Mouse (Mus musculus) MEL (cell line): ENCODE results near the gene Cd151. TPM values are rescaled to one million over a fixed set of nuclear protein-coding genes. Genes with fewer than 3 reads are reported as not detected.

ENCODE experiments used
- DNase-seq: peaks from one replicate; pipeline ENCODE4 v3.0.0; 2011; ENCODE audit warnings: low read depth, low spot score
- H3K27ac ChIP-seq: 2 replicates; pipeline ENCODE4 v1.5.1; 2012; ENCODE audit warnings: low read depth, mild to moderate bottlenecking, control low read depth, low read length, moderate library complexity; ENCODE audit not compliant: control insufficient read depth
- H3K27me3 ChIP-seq, 2 experiments: fragments of 150-350 bp in 1 of 2; sonication (generic) in 1 of 2; 2 replicates each; pipeline ENCODE4 v1.6.1; 2012; ENCODE audit warnings: low read length in 2 of 2, mild to moderate bottlenecking in 2 of 2, improper control_type of control experiment in 1 of 2, moderate library complexity in 1 of 2; ENCODE audit not compliant: insufficient read depth in 2 of 2, control insufficient read depth in 1 of 2
- H3K36me3 ChIP-seq, 2 experiments: 2 replicates each; pipeline ENCODE4 v1.6.1; 2012 to 2014; ENCODE audit warnings: low read length in 2 of 2, improper control_type of control experiment in 1 of 2, inconsistent platforms in 1 of 2, mild to moderate bottlenecking in 1 of 2; ENCODE audit not compliant: insufficient read depth in 2 of 2, control insufficient read depth in 1 of 2
- H3K4me1 ChIP-seq, 2 experiments: fragments of 150-350 bp in 1 of 2; sonication (generic) in 1 of 2; 2 replicates each; pipeline ENCODE4 v1.6.1; 2012; ENCODE audit warnings: low read length in 2 of 2, improper control_type of control experiment in 1 of 2, mild to moderate bottlenecking in 1 of 2; ENCODE audit not compliant: insufficient read depth in 2 of 2, control insufficient read depth in 1 of 2
- H3K4me3 ChIP-seq, 2 experiments: fragments of 150-350 bp in 1 of 2; sonication (generic) in 1 of 2; 2 replicates each; pipeline ENCODE4 v1.5.1; 2012; ENCODE audit warnings: low read depth in 2 of 2, low read length in 2 of 2, mild to moderate bottlenecking in 2 of 2, moderate library complexity in 2 of 2, control low read depth in 1 of 2, improper control_type of control experiment in 1 of 2; ENCODE audit not compliant: control insufficient read depth in 1 of 2, insufficient read depth in 1 of 2
- H3K79me2 ChIP-seq: 2 replicates; pipeline ENCODE4 v1.6.1; 2012; ENCODE audit warnings: mild to moderate bottlenecking, low read length, moderate library complexity; ENCODE audit not compliant: control insufficient read depth, poor library complexity, insufficient read depth
- H3K9ac ChIP-seq: 2 replicates; pipeline ENCODE4 v1.6.1; 2012; ENCODE audit warnings: low read depth, mild to moderate bottlenecking, control low read depth, low read length, moderate library complexity; ENCODE audit not compliant: control insufficient read depth, poor library complexity, severe bottlenecking
- H3K9me3 ChIP-seq: fragments of 150-350 bp; sonication (generic); replicated peaks from 2 replicates; pipeline ENCODE4 v1.6.1; 2012; ENCODE audit warnings: mild to moderate bottlenecking, low read length, improper control_type of control experiment, moderate library complexity; ENCODE audit not compliant: insufficient read depth
- BHLHE40 ChIP-seq: IDR thresholded peaks from 2 replicates; pipeline ENCODE4 v1.6.1; 2012; ENCODE audit warnings: low read depth, mild to moderate bottlenecking, inconsistent platforms, low read length, improper control_type of control experiment, borderline replicate concordance
- CHD2 ChIP-seq: IDR thresholded peaks from 2 replicates; pipeline ENCODE4 v1.6.1; 2011; ENCODE audit warnings: low read length, improper control_type of control experiment
- CTCF ChIP-seq, 3 experiments: IDR thresholded peaks in 2 of 3; conservative IDR thresholded peaks in 1 of 3; 2 replicates each; pipeline ENCODE4 v1.5.1; 2011 to 2012; ENCODE audit warnings: low read length in 3 of 3, low read depth in 2 of 3, mild to moderate bottlenecking in 2 of 3, improper control_type of control experiment in 1 of 3, inconsistent platforms in 1 of 3, mixed read lengths in 1 of 3, moderate library complexity in 1 of 3; ENCODE audit not compliant: control insufficient read depth in 1 of 3, insufficient read depth in 1 of 3, poor library complexity in 1 of 3, severe bottlenecking in 1 of 3
- ELF1 ChIP-seq: IDR thresholded peaks from 2 replicates; pipeline ENCODE4 v1.6.1; 2014; ENCODE audit warnings: low read depth, mild to moderate bottlenecking, inconsistent platforms, low read length, improper control_type of control experiment, moderate library complexity
- JUND ChIP-seq: IDR thresholded peaks from 2 replicates; pipeline ENCODE4 v1.6.1; 2011; ENCODE audit warnings: low read depth, mild to moderate bottlenecking, improper control_type of control experiment, low read length
- MAZ ChIP-seq: IDR thresholded peaks from 2 replicates; pipeline ENCODE4 v1.6.1; 2012; ENCODE audit warnings: low read depth, mild to moderate bottlenecking, inconsistent platforms, low read length, improper control_type of control experiment
- MEF2A ChIP-seq: IDR thresholded peaks from 2 replicates; pipeline ENCODE4 v1.6.1; 2014; ENCODE audit warnings: low read depth, mild to moderate bottlenecking, inconsistent platforms, low read length, improper control_type of control experiment; ENCODE audit not compliant: poor library complexity, insufficient replicate concordance, severe bottlenecking; ENCODE audit errors: extremely low read depth
- MYB ChIP-seq: IDR thresholded peaks from 2 replicates; pipeline ENCODE4 v1.6.1; 2011; ENCODE audit warnings: mild to moderate bottlenecking, low read depth, low read length, improper control_type of control experiment
- MYC ChIP-seq: IDR thresholded peaks from 2 replicates; pipeline ENCODE4 v1.6.1; 2011; ENCODE audit warnings: low read depth, mild to moderate bottlenecking, low read length, improper control_type of control experiment, moderate library complexity
- POLR2A ChIP-seq, 2 experiments: IDR thresholded peaks; 2 replicates each; pipeline ENCODE4 v1.6.1; 2011 to 2012; ENCODE audit warnings: low read length in 2 of 2, mild to moderate bottlenecking in 2 of 2, control low read depth in 1 of 2, improper control_type of control experiment in 1 of 2, low read depth in 1 of 2, moderate library complexity in 1 of 2; ENCODE audit not compliant: control insufficient read depth in 1 of 2, insufficient read depth in 1 of 2, poor library complexity in 1 of 2
- POLR2AphosphoS5 ChIP-seq: IDR thresholded peaks from 2 replicates; pipeline ENCODE4 v1.6.1; 2012; ENCODE audit warnings: low read depth, borderline replicate concordance, mild to moderate bottlenecking, inconsistent platforms, low read length, moderate library complexity, mixed read lengths
- RAD21 ChIP-seq: IDR thresholded peaks from 2 replicates; pipeline ENCODE4 v1.6.1; 2011; ENCODE audit warnings: mild to moderate bottlenecking, low read depth, low read length, improper control_type of control experiment
- SIN3A ChIP-seq: IDR thresholded peaks from 2 replicates; pipeline ENCODE4 v1.6.1; 2012; ENCODE audit warnings: low read length, improper control_type of control experiment, inconsistent platforms
- SMC3 ChIP-seq: IDR thresholded peaks from 2 replicates; pipeline ENCODE4 v1.6.1; 2011; ENCODE audit warnings: low read depth, low read length, improper control_type of control experiment
- USF1 ChIP-seq: IDR thresholded peaks from 2 replicates; pipeline ENCODE4 v1.6.1; 2014; ENCODE audit warnings: low read depth, mild to moderate bottlenecking, inconsistent platforms, low read length, improper control_type of control experiment, moderate library complexity
- ZKSCAN1 ChIP-seq: IDR thresholded peaks from 2 replicates; pipeline ENCODE4 v1.6.1; 2012; ENCODE audit warnings: low read depth, mild to moderate bottlenecking, inconsistent platforms, low read length, improper control_type of control experiment, moderate library complexity
- polyA plus RNA-seq, 2 experiments: library from polyadenylated mRNA; stranded (reverse) in 1 of 2; unstranded in 1 of 2; fragments of >175 nt in 1 of 2; fragments of >200 nt in 1 of 2; gene quantifications; 2 replicates each; pipeline versions ENCODE4 v1.2.1 to v1.2.4; 2012; ENCODE audit warnings: low replicate concordance in 2 of 2, low read depth in 1 of 2; ENCODE audit not compliant: insufficient read length in 2 of 2, insufficient read depth in 1 of 2, missing spikeins in 1 of 2
- total RNA-seq: library from RNA; depleted of rRNA; stranded (reverse); fragments of 300-350 nt; gene quantifications from 2 replicates; pipeline ENCODE4 v1.2.3, GENCODE M21; 2012

Gene Cd151
- total and polyA plus RNA-seq, 3 experiments: 40.6 to 86.6 TPM; not detected in 1

DNA sequence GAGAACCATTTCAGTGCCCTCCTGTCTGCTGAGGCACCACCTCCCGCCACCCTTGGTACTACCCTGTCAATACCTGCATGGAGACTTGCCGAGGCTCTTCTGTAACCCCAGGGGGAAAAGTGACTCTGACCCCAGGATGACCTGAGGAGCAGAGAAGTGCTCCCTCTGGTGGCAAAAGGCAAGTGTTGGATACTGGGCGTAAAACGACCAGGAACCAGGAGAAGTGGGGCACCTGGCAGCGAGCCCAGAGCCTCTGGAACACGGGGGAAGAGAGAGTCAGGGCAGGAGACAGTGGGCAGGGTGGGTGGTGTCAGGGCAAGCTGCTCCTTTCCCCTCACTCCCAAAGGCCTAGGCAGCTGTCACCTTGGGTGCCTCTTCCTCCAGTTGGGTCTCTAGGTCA lies 26.6 kb upstream of the Cd151 start:
- 0 out of 2 replicates have a peak, but pooled peaks have one; percentile 28 for TF ChIP-seq SIN3A
- no peak for TF ChIP-seq USF1
- no peak for TF ChIP-seq BHLHE40
- TF ChIP-seq SMC3: peak; percentile 70
- 0 out of 2 replicates have a peak, but pooled peaks have one; percentile 27 for TF ChIP-seq ELF1
- TF ChIP-seq CTCF (IDR thresholded peaks at IDR 0.05 in 2 of 3, conservative IDR thresholded peaks at IDR 0.05 in 1 of 3; ENCODE audit: control insufficient read depth in 1 of 3, insufficient read depth in 1 of 3, low read depth in 2 of 3, low read length in 3 of 3, poor library complexity in 1 of 3, severe bottlenecking in 1 of 3): peak; percentile 79 to 82 (median 80)
- TF ChIP-seq ZKSCAN1: no peak
- TF ChIP-seq MYB: no peak
- TF ChIP-seq MAZ: peak; percentile 50; the same call in 1 of the 2 replicates
- TF ChIP-seq JUND: no peak
- no peak for TF ChIP-seq CHD2
- TF ChIP-seq RAD21: peak; percentile 46
- TF ChIP-seq, all 39 proteins: peak for 6
- Histone ChIP-seq H3K27me3 (no peaks in the 10 kb centered on the region), H3K27ac (no peak overlapping the region), H3K9me3 (no peaks in the 10 kb centered on the region), H3K79me2 (peaks cover 37% of the 10 kb centered on the region), H3K4me3 (no peak overlapping the region), H3K9ac (no peak overlapping the region), H3K36me3 (peaks cover 0 to 16% of the 10 kb centered on the region in 2 experiments; a peak in 3 of 4 replicates), H3K4me1 (peaks cover 4 to 19% of the 10 kb centered on the region in 2 experiments; a peak in 3 of 4 replicates)
- peak; percentile 72 for DNase-seq

DNA sequence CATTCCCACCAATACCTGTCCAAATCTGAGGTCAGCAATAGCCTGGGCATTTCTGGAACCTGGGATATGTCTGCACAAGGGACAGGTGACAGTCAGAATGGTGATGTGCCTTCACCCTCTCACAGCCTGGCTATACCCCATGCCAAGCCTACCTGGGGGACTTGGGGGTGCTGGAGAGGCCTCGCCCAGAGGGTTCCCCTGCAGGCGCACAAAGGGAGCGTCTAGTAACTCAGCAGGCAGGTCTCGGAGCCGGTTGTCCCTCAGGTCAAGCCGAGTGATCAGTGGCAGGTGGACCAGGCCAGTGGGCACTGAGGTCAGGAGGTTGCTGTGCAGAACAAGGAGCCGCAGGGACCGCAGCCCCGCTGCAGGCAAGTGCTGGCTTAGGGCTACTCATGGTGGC lies 25.7 kb upstream of the Cd151 start:
- H3K27me3 ChIP-seq: no peaks in the 10 kb centered on the region
- no peak for DNase-seq
- H3K27ac ChIP-seq: no peak overlapping the region
- H3K9ac ChIP-seq: no peak overlapping the region
- no peak for TF ChIP-seq MEF2A
- no peak for TF ChIP-seq BHLHE40
- TF ChIP-seq MYC: no peak
- TF ChIP-seq MAZ: no peak
- TF ChIP-seq CHD2: no peak
- no peak for TF ChIP-seq MYB
- no peak for TF ChIP-seq POLR2A (IDR thresholded peaks at IDR 0.05; ENCODE audit: control insufficient read depth in 1 of 2, insufficient read depth in 1 of 2, low read depth in 1 of 2, low read length in 2 of 2, poor library complexity in 1 of 2)
- TF ChIP-seq POLR2AphosphoS5: no peak
- H3K4me3 ChIP-seq: no peak overlapping the region
- no peaks in the 10 kb centered on the region for H3K9me3 ChIP-seq
- H3K36me3 ChIP-seq: peaks cover 0 to 10% of the 10 kb centered on the region in 2 experiments; a peak in 3 of 4 replicates
- peaks cover 2 to 12% of the 10 kb centered on the region in 2 experiments; a peak in 3 of 4 replicates for H3K4me1 ChIP-seq
- peaks cover 29% of the 10 kb centered on the region for H3K79me2 ChIP-seq
